Mouse (Mus musculus) neural tube, embryonic 12.5 days (tissue): ENCODE results near the gene AW146154. TPM values are rescaled to one million over a fixed set of nuclear protein-coding genes. Genes with fewer than 3 reads are reported as not detected.
"Not testable (repeated sequence)": the region's sequence is repeated elsewhere in the genome, so short reads cannot be mapped to it uniquely, and the experiment has no call there.

Source experiments
- ATAC-seq: fragments of 200-750 bp; cut with Nextera tagmentation; 2 replicates; pipeline ENCODE4 v1.8.0; 2017; ENCODE audit warnings: low read depth, mild to moderate bottlenecking, moderate TSS enrichment, moderate library complexity; ENCODE audit not compliant: low FRiP score
- H3K27ac ChIP-seq: fragments of 300-500 bp; sonication (generic); 2 replicates; pipeline ENCODE4 v1.5.1; 2016
- H3K27me3 ChIP-seq: fragments of 300-500 bp; sonication (generic); replicated peaks from 2 replicates; pipeline ENCODE4 v1.6.1; 2016; ENCODE audit warnings: mild to moderate bottlenecking
- H3K36me3 ChIP-seq: fragments of 300-500 bp; sonication (generic); 2 replicates; pipeline ENCODE4 v1.6.1; 2016; ENCODE audit warnings: mild to moderate bottlenecking
- H3K4me1 ChIP-seq: fragments of 300-500 bp; sonication (generic); 2 replicates; pipeline ENCODE4 v1.6.1; 2016
- H3K4me2 ChIP-seq: fragments of 300-500 bp; sonication (generic); replicated peaks from 2 replicates; pipeline ENCODE4 v1.6.1; 2016; ENCODE audit warnings: mild to moderate bottlenecking
- H3K4me3 ChIP-seq: fragments of 300-500 bp; sonication (generic); 2 replicates; pipeline ENCODE4 v1.5.1; 2016
- H3K9ac ChIP-seq: fragments of 300-500 bp; sonication (generic); 2 replicates; pipeline ENCODE4 v1.6.1; 2016; ENCODE audit warnings: mild to moderate bottlenecking
- H3K9me3 ChIP-seq: fragments of 300-500 bp; sonication (generic); 2 replicates; pipeline ENCODE4 v1.6.1; 2016; ENCODE audit warnings: mild to moderate bottlenecking
- WGBS: fragments of 180-500 bp; shearing (Covaris S2); methylation state at CpG from one replicate; pipeline ENCODE4 v1.1.7; 2016; 5-methylcytosine and 5-hydroxymethylcytosine counted together
- polyA plus RNA-seq: library from polyadenylated mRNA; unstranded; fragments of >200 nt; fragmentation: Nextera tagmentation; extraction: Ambion mirVana; gene quantifications from 2 replicates; pipeline ENCODE4 v1.2.1, GENCODE M21; 2016

AW146154 gene
- 7.0 and 8.0 TPM in 2 replicates for polyA plus RNA-seq

DNA sequence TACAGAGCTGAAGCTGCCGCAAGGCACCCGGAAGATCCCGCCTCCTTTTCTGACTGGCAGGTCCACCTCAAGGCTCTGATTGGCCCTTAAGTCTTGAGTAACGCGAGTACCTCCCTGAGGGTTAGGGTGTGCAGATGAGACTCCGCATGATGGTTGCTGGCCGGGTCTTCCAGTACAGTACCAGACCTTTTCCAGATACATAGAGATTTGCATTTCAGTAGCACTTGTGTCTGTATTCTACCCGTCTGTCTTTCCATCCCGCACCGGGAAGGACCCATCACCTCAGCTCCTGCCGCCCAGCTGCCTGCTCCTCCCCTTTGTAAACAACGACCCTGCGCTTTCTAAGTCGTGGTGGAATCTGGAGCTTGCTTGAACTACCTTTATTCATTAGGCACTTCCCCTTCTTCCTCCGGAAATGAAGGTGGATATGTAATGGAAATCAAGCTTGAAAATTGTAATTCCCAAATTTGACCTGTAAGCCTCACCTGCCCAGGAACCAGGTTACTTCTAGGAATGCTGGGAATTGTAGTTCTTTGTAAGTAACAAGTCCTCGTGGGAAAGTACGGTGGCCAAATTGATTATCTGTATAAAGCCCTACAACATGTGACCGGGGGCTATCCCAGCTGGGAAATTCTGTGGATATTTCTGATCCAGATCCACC is at the start of gene AW146154, which contains the start of gene Gm20449:
TSS of gene AW146154 (minus strand) at position 502 of the 661 bp plus-strand sequence.
TSS of gene Gm20449 (minus strand) at position 29 of the 661 bp plus-strand sequence.
- H3K4me2 ChIP-seq: peak within 1 kb of the TSS; percentile 63
- H3K9me3 ChIP-seq: peaks cover 3% of the 10 kb centered on the region
- H3K4me3 ChIP-seq: peak within 1 kb of the TSS; percentile 60
- H3K9ac ChIP-seq: 0 out of 2 replicates have a peak within 1 kb of the TSS, but pooled peaks have one; percentile 21
- no peak within 1 kb of the TSS for H3K27ac ChIP-seq
- no peaks in the 10 kb centered on the region for H3K27me3 ChIP-seq
- ATAC-seq: peak; percentile 97
- WGBS: under 1% methylated on average over 18 of the region's 18 CpGs
- H3K36me3 ChIP-seq: no peaks in the 10 kb centered on the region
- no peaks in the 10 kb centered on the region for H3K4me1 ChIP-seq

GRCm38 (mm10) chr7:41512672-41513071 is 13.0 kb upstream of the AW146154 start:
- Histone ChIP-seq H3K27ac (no peak overlapping the region), H3K36me3 (no peaks in the 10 kb centered on the region), H3K9me3 (peaks cover 11% of the 10 kb centered on the region), H3K9ac (no peak overlapping the region), H3K27me3 (no peaks in the 10 kb centered on the region), H3K4me1 (no peaks in the 10 kb centered on the region), H3K4me2 (no peak overlapping the region), H3K4me3 (no peak overlapping the region)
- ATAC-seq: no peak
- 83% methylated on average over 3 of the region's 3 CpGs for WGBS

DNA sequence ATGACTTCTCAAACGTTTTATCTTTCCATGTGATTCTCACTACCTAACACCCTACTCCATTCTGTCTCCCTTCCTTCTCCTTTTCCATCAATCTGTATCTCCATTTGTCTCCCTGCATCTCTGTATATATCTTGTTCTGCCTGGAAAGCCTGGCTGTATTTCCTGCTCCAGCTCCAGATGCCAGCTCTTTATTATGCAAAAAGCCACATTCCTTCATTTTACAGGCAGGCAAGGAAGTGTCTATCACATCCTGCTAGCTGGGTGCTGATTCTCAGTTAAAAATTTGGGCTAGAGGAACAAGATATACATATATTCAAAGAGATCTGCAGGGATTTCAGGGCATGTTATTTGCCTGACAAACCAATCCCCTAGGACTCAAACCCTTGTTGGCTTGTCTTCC is 12.5 kb upstream of the AW146154 start:
- WGBS: 23% methylated on average over 1 of the region's 1 CpGs
- no peak overlapping the region for H3K4me2 ChIP-seq
- no peak overlapping the region for H3K27ac ChIP-seq
- no peaks in the 10 kb centered on the region for H3K27me3 ChIP-seq
- ATAC-seq: no peak
- no peaks in the 10 kb centered on the region for H3K36me3 ChIP-seq
- H3K9me3 ChIP-seq: peaks cover 15% of the 10 kb centered on the region
- no peaks in the 10 kb centered on the region for H3K4me1 ChIP-seq
- H3K9ac ChIP-seq: no peak overlapping the region
- H3K4me3 ChIP-seq: no peak overlapping the region

DNA sequence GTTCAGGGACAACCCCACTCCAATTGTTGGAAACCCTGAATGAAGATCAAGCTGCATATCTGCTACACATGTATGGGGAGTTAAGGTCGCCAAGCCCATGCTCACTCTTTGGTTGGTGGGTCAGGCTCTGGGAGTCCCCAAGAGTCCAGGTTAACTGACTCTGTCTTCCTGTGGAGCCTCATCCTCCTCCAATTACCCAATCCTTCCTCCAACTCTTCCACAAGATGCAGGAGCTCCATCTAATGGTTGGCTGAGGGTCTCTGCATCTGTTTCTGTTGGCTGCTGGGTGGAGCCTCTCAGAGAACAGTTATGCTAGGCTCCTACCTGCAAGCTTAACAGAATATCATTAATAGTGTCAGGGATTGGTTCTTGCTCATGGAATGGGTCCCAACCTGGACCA is 2.7 kb upstream of the AW146154 start:
- Histone ChIP-seq H3K36me3 (no peaks in the 10 kb centered on the region), H3K4me1 (no peaks in the 10 kb centered on the region), H3K4me2 (no peak overlapping the region), H3K27me3 (no peaks in the 10 kb centered on the region), H3K9me3 (peaks cover 8% of the 10 kb centered on the region; the same call in 1 of the 2 replicates), H3K27ac (no peak overlapping the region), H3K9ac (no peak overlapping the region), H3K4me3 (no peak overlapping the region)
- 59% methylated on average over 1 of the region's 1 CpGs for WGBS
- no peak for ATAC-seq

- H3K9ac ChIP-seq: no peak overlapping the region
- H3K27me3 ChIP-seq: no peaks in the 10 kb centered on the region
- H3K4me1 ChIP-seq: no peaks in the 10 kb centered on the region
- no peaks in the 10 kb centered on the region for H3K36me3 ChIP-seq
- 20% methylated on average over 22 of the region's 22 CpGs for WGBS
- H3K9me3 ChIP-seq: peaks cover 3% of the 10 kb centered on the region; the same call in 1 of the 2 replicates
- peak overlapping the region; percentile 63 for H3K4me2 ChIP-seq
- peak; percentile 19; the same call in 1 of the 2 replicates for ATAC-seq
- peak overlapping the region; percentile 60 for H3K4me3 ChIP-seq
- H3K27ac ChIP-seq: no peak overlapping the region
Observed at GRCm38 (mm10) chr7:41500151-41500934, 653 bp upstream of the AW146154 start.

- not testable (repeated sequence) for H3K27me3 ChIP-seq, H3K27ac ChIP-seq, H3K4me1 ChIP-seq, H3K9me3 ChIP-seq, H3K36me3 ChIP-seq
- WGBS: 1% methylated on average over 6 of the region's 6 CpGs
- Histone ChIP-seq H3K9ac (0 out of 2 replicates have a peak overlapping the region, but pooled peaks have one; percentile 17), H3K4me2 (peak overlapping the region; percentile 63), H3K4me3 (peak overlapping the region; percentile 60)
- peak; percentile 77; the same call in 1 of the 2 replicates for ATAC-seq
Observed at GRCm38 (mm10) chr7:41499018-41499388, 687 bp downstream of the AW146154 start.

GRCm38 (mm10) chr7:41498464-41498863 is 1.2 kb downstream of the AW146154 start:
- H3K4me1 ChIP-seq, ATAC-seq, H3K27me3 ChIP-seq, H3K9ac ChIP-seq, H3K4me3 ChIP-seq, H3K9me3 ChIP-seq, H3K27ac ChIP-seq, H3K36me3 ChIP-seq: not testable (repeated sequence)
- H3K4me2 ChIP-seq: peak overlapping the region; percentile 63
- 68% methylated on average over 4 of the region's 4 CpGs for WGBS

DNA sequence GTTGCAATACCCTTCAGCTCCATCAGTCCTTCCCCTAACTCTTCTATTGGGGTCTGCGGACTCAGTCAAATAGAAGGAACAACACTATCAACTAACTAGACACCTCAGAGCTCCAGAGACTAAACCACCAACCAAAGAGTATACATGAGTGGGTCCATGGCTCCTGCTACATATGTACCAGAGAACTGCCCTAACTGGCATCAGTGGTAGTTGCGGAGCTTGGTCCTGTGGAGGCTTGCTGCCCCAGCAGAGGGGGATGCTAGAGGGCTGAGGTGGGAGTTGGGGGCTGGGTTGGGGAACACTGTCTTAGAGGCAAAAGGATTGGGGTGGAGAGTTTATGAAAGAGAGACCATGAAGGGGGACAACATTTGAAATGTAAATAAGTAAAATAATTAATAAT is 1.8 kb downstream of the AW146154 start:
- Histone ChIP-seq H3K36me3 (no peaks in the 10 kb centered on the region), H3K27me3 (no peaks in the 10 kb centered on the region), H3K27ac (no peak overlapping the region), H3K9me3 (peaks cover 11% of the 10 kb centered on the region), H3K4me2 (no peak overlapping the region), H3K4me3 (no peak overlapping the region), H3K9ac (no peak overlapping the region), H3K4me1 (no peaks in the 10 kb centered on the region)
- 97% methylated on average over 2 of the region's 2 CpGs for WGBS
- ATAC-seq: no peak

- Histone ChIP-seq H3K4me3 (no peak overlapping the region), H3K9me3 (peaks cover 6% of the 10 kb centered on the region; the same call in 1 of the 2 replicates), H3K36me3 (no peaks in the 10 kb centered on the region), H3K27me3 (no peaks in the 10 kb centered on the region), H3K4me2 (peak overlapping the region; percentile 38; the same call in 1 of the 2 replicates), H3K9ac (no peak overlapping the region), H3K27ac (no peak overlapping the region), H3K4me1 (no peaks in the 10 kb centered on the region)
- 6% methylated on average over 10 of the region's 10 CpGs for WGBS
- ATAC-seq: no peak
Observed at GRCm38 (mm10) chr7:41451864-41452263, 47.8 kb downstream of the AW146154 start.

DNA sequence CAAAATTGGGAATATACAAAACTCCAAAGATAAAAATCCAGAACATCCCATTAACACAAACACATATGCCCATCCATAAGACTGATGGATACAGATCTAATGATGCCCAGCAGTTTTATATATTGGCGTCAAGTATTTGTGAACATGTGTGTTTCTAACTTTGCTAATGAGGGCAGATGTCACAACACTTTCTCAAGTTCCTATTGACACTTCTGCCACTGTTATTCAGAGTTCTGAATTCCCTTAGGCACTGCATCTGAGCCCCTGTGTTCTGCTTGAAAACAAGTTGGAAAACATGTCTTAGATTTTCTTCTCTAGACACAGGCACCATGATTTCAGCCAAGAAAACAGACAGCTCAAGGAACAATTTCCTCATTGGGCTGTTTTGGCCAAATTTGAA is 51.1 kb downstream of the AW146154 start, which contains the start of gene Vmn2r57:
TSS of gene Vmn2r57 (minus strand) at position 101 of the 400 bp plus-strand sequence.
- not testable (repeated sequence) for H3K27ac ChIP-seq, H3K4me2 ChIP-seq, H3K4me3 ChIP-seq, H3K9ac ChIP-seq, H3K36me3 ChIP-seq, H3K27me3 ChIP-seq, ATAC-seq, H3K4me1 ChIP-seq, H3K9me3 ChIP-seq
- WGBS: 78% methylated on average over 1 of the region's 1 CpGs
